Mouse (Mus musculus): ENCODE measurements around the gene Rasl11a. TPM values are rescaled to one million over a fixed set of nuclear protein-coding genes. Genes with fewer than 3 reads are reported as not detected.
"Not testable (repeated sequence)": the region's sequence is repeated elsewhere in the genome, so short reads cannot be mapped to it uniquely, and the experiment has no call there.

The Rasl11a gene
- polyA plus RNA-seq, 1 experiment from 2014 or later: 23.2 TPM

DNA sequence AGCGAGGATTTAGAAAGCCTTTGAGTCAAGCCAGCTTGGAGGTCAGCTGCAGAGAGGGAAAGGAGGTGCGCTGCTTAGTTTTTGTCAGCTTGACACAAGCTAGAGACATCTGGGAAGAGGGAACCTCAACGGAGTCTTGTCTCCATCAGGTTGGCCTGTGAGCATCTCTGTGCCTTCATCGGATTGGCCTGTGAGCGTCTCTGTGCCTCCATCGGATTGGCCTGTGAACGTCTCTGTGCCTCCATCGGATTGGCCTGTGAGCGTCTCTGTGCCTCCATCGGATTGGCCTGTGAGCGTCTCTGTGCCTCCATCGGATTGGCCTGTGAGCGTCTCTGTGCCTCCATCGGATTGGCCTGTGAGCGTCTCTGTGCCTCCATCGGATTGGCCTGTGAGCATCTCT lies 50.8 kb downstream of the Rasl11a start:
- H3K9ac ChIP-seq (ENCODE audit: low read length); H3K4me1 ChIP-seq (ENCODE audit: control insufficient read depth, insufficient read depth, low read length); H3K36me3 ChIP-seq (ENCODE audit: control insufficient read depth, insufficient read depth, low read length); H3K4me2 ChIP-seq; H3K27ac ChIP-seq (ENCODE audit: low read depth, low read length); H3K4me3 ChIP-seq (ENCODE audit: low read depth, low read length); H3K27me3 ChIP-seq (ENCODE audit: control insufficient read depth, insufficient read depth, low read length); H3K9me3 ChIP-seq (ENCODE audit: control insufficient read depth, low read length); DNase-seq (ENCODE audit: low spot score, missing footprints); ATAC-seq (ENCODE audit: low FRiP score): not testable (repeated sequence)
- 91% methylated on average over 12 of the region's 16 CpGs for WGBS

DNA sequence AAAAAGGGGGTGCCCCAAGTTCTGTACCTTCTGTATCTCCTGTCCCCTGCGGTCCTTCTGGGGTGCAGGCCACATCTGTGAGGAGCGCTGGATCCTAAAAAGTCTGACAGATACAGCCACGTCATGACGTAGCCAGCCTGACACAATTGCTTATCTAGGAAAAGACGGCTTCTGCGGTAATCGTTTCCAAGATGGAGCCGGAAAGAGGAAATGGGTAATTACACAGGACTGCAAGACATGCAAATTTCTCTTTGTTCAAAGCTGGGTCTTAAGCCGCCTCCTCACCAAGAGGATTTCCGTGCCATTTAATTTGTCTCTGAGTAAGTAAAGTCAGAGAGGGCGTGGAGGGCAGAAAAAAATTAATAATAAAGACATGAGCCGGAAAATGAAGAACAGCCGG lies 52.1 kb downstream of the Rasl11a start:
- no peak for ATAC-seq (ENCODE audit: low FRiP score)

More for the DNA sequence above, 52.1 kb downstream of the Rasl11a start:
- no peaks in the 10 kb centered on the region; the same call in 1 of the 2 replicates for H3K9me3 ChIP-seq (ENCODE audit: control insufficient read depth, low read length)
- no peaks in the 10 kb centered on the region for H3K4me1 ChIP-seq (ENCODE audit: control insufficient read depth, insufficient read depth, low read length)
- H3K4me3 ChIP-seq (ENCODE audit: low read depth, low read length): no peak overlapping the region
- no peaks in the 10 kb centered on the region for H3K36me3 ChIP-seq (ENCODE audit: control insufficient read depth, insufficient read depth, low read length)
- no peak overlapping the region for H3K4me2 ChIP-seq
- H3K9ac ChIP-seq (ENCODE audit: low read length): no peak overlapping the region
- WGBS: 86% methylated on average over 13 of the region's 13 CpGs
- no peak overlapping the region for H3K27ac ChIP-seq (ENCODE audit: low read depth, low read length)
- no peak for DNase-seq (ENCODE audit: low spot score, missing footprints)
- H3K27me3 ChIP-seq (ENCODE audit: control insufficient read depth, insufficient read depth, low read length): no peaks in the 10 kb centered on the region

Other genes starting within 250 kb of the Rasl11a start
- 10.7 and 12.1 TPM in 2 replicates for gene Usp12, start 50.1 kb upstream of the Rasl11a start, polyA plus RNA-seq (2014; fragmentation: Nextera tagmentation; extraction: Ambion mirVana)
- 495 and 509 TPM in 2 replicates for gene Rpl21, start 12.2 kb upstream of the Rasl11a start, polyA plus RNA-seq (2014; fragmentation: Nextera tagmentation; extraction: Ambion mirVana)
- gene Gtf3a, start 103.6 kb downstream of the Rasl11a start, polyA plus RNA-seq (2014; fragmentation: Nextera tagmentation; extraction: Ambion mirVana): 102 TPM in 2 replicates
- 24.2 and 24.3 TPM in 2 replicates for gene Mtif3, start 118.7 kb downstream of the Rasl11a start, polyA plus RNA-seq (2014; fragmentation: Nextera tagmentation; extraction: Ambion mirVana)
- 8.1 and 8.9 TPM in 2 replicates for gene Lnx2, start 231.5 kb downstream of the Rasl11a start, polyA plus RNA-seq (2014; fragmentation: Nextera tagmentation; extraction: Ambion mirVana)
- gene Polr1d, start 232.0 kb downstream of the Rasl11a start, polyA plus RNA-seq (2014; fragmentation: Nextera tagmentation; extraction: Ambion mirVana): 111 and 120 TPM in 2 replicates